Mouse (Mus musculus): ENCODE measurements around the gene Olfr1089.

Gene Olfr1089

GRCm38 (mm10) chr2:86733601-86734000, at the start of gene Olfr1089:
Gene Olfr1089, minus strand, starts transcription at chr2:86733701.
- DNase-seq (ENCODE audit: low spot score) = no peak

GRCm38 (mm10) chr2:86782179-86782578, 48.7 kb upstream of the Olfr1089 start, which contains the start of gene Olfr1093:
Gene Olfr1093, plus strand, starts transcription at chr2:86782479.
- no peak for DNase-seq (ENCODE audit: low spot score)

- DNase-seq (ENCODE audit: low spot score) = no peak
These were observed 27.5 kb upstream of the Olfr1089 start for GRCm38 (mm10) chr2:86761050-86761449.

- DNase-seq (ENCODE audit: low spot score) = no peak
These were observed 25.4 kb upstream of the Olfr1089 start, which contains the start of gene Olfr1090 for GRCm38 (mm10) chr2:86758893-86759292. Gene Olfr1090, minus strand, starts transcription at chr2:86758993.

- no peak for DNase-seq (ENCODE audit: low spot score)
These were observed 35.2 kb downstream of the Olfr1089 start, which contains the start of gene Olfr1087 for GRCm38 (mm10) chr2:86698295-86698694. Gene Olfr1087, minus strand, starts transcription at chr2:86698395.

Data from ovary, postnatal 14 days (tissue).